Mouse (Mus musculus) kidney, postnatal 10 days (tissue): ENCODE results near the gene Stag3.

Experiments
- DNase-seq: peaks from one replicate; pipeline ENCODE4 v3.0.0; 2021; ENCODE audit warnings: mixed read lengths

Stag3 gene

GRCm38 (mm10) chr5:138271232-138271631, 8.8 kb upstream of the Stag3 start:
- DNase-seq = no peak

DNA sequence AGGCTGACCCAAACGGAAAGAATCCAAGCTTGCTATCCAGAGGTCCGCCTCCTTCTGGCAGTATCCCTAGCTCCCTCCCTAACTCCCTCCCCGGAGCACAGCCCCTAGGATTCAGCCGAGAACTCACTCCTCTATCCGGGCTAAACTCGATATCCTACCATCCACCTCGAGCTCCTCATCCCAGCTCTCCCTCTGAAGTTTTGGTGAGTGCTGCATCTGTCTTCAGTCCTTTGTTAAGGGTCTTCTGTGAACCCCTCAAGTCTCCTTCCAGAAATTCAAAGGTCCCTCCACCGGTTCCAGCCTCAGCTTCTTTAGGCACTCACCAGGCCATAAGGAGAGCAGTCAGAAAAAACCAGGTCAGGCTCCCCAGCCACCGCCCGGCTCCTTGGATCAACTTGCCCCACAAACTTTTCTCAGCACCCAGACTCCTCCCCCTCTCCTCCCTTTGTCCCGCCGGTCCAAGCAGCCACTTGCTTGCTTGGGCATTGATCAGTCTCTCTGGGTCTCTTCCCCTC, 7.6 kb upstream of the Stag3 start, which contains the start of gene Gal3st4:
Gene Gal3st4 (minus strand): TSS at position 432 of the 515 bp plus-strand sequence.
- peak; percentile 49 for DNase-seq

DNA sequence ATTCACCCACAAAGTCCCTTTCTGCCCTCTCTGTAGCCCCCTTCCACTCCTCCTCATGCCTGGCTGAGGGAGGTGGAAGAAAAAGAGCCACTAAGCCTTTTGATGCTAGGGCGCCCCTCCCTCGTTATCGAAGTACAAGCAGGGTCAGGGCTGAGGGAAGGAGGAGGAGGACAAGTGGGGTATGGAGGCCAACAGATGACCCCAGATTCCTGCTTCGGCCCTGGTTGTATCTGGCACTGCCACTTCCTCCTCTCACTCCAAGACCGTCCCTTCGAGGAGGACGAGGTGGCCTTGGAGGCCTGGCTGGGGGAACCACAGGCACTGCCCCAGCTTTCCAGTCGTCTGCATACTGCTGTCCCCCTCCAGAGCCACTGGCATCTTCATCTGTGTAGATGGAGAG, 5.9 kb upstream of the Stag3 start:
- no peak for DNase-seq

DNA sequence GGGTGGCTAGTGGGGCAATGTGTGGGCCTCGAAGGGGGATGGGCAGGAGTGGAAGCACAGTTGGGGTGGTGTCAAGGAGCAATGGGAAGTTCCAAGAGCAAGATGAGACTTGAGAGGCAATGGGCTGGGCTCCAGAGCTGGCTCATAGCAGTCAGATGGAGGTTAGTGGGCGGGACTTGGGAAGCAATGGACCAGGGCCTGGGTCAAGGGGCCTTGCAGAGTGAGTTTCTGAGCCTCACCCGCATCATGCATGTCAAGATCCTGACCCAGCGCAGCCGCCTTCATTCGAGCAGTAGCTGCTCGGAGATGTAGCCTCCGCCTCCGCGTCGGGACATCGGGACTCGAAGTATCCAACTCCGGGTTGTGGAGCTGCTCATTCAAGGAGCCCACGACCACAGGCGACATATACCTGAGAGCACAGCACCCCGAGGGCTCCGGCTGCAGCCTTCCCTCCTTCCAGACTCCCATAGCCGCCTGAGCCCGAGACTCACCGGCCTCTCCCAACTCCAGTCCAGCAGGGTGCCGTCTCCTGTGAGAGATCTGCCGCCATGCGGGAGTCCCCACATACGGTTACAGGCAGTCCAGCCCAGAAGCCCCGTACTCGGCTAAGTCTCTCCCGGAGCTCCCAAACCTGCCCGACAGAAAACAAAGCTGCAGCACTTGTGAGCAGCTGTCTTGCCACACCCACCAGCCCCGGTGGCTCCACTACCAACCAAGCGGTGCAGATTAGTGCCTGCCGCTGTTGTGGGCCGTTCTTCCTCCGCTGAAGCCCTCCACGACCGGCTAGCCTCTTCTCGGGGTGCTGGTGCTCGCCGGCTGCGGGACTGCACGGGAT, 4.6 kb upstream of the Stag3 start:
- DNase-seq = peak; percentile 59

DNA sequence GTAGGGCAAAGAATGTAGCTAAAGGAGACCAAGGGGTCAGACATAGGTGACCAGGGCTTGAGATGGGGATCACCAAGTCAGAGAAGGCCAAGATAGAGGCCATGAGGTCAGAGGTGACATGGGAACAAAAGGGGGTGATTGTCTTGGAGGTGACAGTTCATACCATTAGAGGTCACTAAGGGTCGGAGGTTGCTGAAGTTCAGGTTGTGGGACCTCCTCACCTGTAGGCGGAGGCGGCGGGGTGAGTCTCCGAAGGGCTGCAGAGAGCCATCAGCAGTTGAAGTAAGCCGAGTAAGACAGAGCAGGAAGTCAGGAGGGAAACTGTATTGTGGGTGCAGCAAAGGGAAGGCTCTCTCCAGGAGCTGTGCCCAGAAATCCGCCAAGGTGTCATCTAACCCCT, 2.0 kb upstream of the Stag3 start:
- no peak for DNase-seq

- no peak for DNase-seq
These were observed 357 bp downstream of the Stag3 start for GRCm38 (mm10) chr5:138280425-138280768.

- no peak for DNase-seq
These were observed 789 bp downstream of the Stag3 start for GRCm38 (mm10) chr5:138280829-138281228.

GRCm38 (mm10) chr5:138281798-138282197, 1.8 kb downstream of the Stag3 start:
- no peak for DNase-seq

DNA sequence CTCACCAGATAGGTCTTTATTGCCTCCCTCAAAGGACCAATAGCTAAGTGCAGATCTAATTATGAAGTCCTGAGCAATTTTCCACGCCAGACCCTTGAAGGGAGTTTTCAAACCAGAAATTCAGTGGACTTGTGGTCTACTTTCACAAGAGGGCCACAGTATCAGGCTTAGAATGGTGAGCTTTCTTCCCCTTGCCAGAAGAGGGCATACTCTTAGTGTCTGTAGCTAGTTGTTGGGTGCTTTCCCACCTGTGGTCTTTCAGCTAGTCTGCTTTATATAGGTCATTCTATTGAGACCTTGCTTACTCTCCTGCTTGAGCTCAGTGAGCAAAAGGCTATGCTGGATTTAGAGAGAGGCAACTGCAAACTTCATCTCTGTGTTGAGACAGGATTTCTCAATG, 3.5 kb downstream of the Stag3 start:
- no peak for DNase-seq

DNA sequence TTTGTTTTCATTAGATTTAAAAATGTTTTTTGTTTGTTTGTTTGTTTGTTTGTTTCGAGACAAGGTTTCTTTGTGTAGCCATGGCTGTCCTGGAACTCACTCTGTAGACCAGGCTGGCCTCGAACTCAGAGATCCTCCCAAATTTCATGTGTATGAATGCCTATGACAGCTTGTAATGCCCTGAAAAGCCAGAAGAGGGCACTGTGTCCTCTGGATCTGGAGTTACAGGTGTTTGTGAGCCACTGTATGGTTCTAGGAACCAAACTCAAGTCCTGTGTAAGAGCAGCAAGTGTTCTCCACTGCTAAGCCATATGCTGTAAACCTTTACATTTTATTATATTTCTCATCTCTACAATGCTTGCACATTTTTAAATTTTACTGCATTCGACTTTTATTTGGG, 7.8 kb downstream of the Stag3 start:
- DNase-seq = no peak

DNA sequence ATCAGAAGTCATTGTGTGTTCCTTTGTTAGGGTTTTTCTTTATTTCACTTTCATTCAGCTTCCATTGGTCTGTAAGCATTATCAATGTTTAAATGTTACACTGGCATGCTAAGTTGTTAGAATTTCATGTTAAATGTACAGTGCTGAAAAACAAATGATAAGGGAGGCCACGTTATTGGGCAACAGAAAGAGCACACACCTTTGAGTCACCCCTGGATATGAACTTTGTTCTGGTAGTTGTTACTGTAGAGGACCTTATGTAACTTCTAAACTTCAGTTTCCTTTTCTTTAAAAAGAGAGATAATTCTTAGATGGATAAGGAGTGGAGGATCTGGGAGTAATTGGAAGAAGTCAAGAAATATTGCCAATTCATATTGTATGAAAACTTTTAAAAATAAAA, 11.6 kb downstream of the Stag3 start:
- DNase-seq = no peak

GRCm38 (mm10) chr5:138294158-138294557, 14.1 kb downstream of the Stag3 start:
- no peak for DNase-seq

GRCm38 (mm10) chr5:138299613-138300012, 19.6 kb downstream of the Stag3 start:
- DNase-seq = no peak

DNA sequence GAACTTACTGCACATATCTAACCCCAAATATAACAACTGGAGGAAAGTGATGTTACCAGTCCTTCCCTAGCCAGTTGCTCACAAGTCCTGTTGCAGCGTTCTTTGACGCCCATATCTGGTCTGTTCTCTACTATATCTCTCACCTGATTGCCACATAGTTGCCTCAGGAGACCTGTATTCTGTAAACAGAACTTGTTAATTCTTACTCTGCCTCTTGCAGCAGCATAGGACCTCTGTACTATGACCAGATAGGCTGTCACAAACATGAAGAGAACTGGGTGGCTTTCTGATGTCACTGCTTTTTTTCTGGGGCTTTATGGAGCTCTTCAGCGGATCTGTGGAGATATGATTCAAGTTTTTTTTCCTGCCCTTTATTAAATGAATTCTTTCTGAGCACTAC, 32.8 kb downstream of the Stag3 start:
- no peak for DNase-seq

DNA sequence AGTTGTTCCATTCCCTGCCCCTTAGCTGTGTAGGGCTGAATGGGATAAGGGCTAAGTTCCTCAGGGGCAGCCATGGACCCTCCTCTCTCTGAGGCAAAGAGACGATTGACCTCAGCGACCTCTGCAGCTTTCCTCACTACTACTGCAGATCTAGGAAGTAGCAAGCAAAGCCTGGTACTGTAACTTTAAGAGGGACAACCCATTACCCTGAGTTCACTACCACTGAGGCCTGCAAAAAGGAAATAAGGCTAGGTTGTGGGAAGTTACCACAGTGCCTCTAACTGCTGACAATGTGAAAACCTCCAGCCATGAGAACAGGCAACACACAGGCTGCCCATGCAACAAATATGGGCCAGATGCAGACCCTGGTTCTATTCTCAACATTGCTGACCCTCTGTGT, 61.6 kb downstream of the Stag3 start, which contains the start of gene Pvrig:
Gene Pvrig (plus strand): TSS at position 301 of the 400 bp plus-strand sequence.
- no peak for DNase-seq

DNA sequence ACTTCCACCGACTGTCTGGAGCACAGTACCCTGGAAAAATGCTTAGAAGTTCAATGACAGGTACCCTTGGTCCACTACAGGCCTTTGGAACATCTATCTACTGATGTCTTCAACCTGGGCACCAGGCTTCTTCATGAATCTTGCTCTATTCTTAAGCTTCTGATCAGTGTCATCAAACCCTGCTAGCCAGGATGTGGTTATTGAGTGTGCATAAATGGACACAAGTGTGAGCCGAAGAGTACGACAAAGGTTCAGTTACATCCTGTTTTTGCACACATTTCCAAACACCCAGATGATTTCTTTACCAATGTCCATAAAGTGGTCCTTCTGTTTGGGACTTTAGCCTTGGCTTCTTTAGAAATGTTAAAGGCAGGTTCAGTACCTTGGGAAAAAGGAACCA, 63.2 kb downstream of the Stag3 start:
- no peak for DNase-seq
